Comparison of ENCODE assay signal across 13 mouse cellular contexts in the genomic region with DNA sequence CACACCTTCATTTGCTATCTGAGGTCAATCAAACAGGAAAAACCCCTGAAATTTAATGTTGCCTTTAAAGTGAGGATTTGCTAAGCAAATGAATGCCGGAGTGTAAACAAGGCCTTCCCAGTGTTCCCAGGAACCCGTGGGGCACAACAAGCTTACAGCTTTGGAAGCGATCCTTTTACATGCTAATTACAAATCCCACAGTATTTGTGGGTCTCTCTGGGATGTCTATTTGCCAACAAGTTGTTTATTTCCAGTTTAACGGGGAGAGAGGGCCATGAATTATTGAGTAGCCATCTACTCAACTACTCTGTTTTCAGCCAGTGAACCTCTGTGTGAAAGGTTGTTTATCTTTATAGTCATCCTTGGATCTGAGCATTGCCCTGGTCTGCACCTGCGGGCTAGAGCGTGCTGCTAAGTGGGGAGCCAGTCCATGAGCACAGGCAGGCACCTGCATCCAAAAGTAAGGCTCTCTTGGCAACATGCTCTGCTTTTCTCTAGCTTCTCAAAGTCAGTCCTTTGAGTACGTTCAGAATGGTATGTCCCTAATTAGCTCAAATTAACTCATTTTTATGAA. TPM values are rescaled to one million over a fixed set of nuclear protein-coding genes. Genes with fewer than 3 reads are reported as not detected.
DNase-seq lines count a peak whose midpoint lies in the region; ATAC-seq and TF ChIP-seq lines count a peak whose summit lies in the region.
"Had no signal": no experiment of that assay in that cellular context is flagged by ENCODE, and none has a peak within 500 bp of the region (broad histone marks: within the 10 kb centered on the region; RNA-seq: fewer than 3 reads in every experiment).

No protein-coding gene starts in this region.

- 5% methylated on average over 7 of the region's 7 CpGs for WGBS in forebrain, embryonic 16.5 days
- WGBS in neural tube, embryonic 14.5 days, result 17% methylated on average over 7 of the region's 7 CpGs

- ATAC-seq in forebrain, embryonic 16.5 days, result peak; percentile 61
- peak; percentile 73 for ATAC-seq in neural tube, embryonic 14.5 days (ENCODE audit: low read depth)
- no peak for ATAC-seq in megakaryocyte progenitor cell, adult 5-6 weeks (replicated peaks; ENCODE audit: poor library complexity)

- DNase-seq in layer of hippocampus, adult 2 months (ENCODE audit: low spot score in 2 of 2), result no peak
- DNase-seq in layer of hippocampus, postnatal 25 days (ENCODE audit: extremely low spot score in 1 of 2, low spot score in 1 of 2), result no peak
- peak; percentile 18 for DNase-seq in ES-CJ7 (ENCODE audit: low read depth, low spot score)
- DNase-seq in adipocyte (ENCODE audit: low spot score), result no peak
- no peak for DNase-seq in MN1 (ENCODE audit: low spot score)
- DNase-seq: cerebellum, adult 8-10 months; heart, adult 11 months; kidney, adult 18-20 months had no signal

- H3K9ac ChIP-seq in forebrain, embryonic 16.5 days (replicated peaks; ENCODE audit: low read depth, low read length), result no peak overlapping the region
- no peak overlapping the region for H3K9ac ChIP-seq in neural tube, embryonic 14.5 days (replicated peaks; ENCODE audit: low read depth, low read length)
- H3K9ac ChIP-seq: embryonic facial prominence, embryonic 12.5 days had no signal

- no peak overlapping the region for H3K4me3 ChIP-seq in layer of hippocampus, adult 2 months
- no peak overlapping the region for H3K4me3 ChIP-seq in forebrain, embryonic 16.5 days (replicated peaks; ENCODE audit: low read length)
- H3K4me3 ChIP-seq in neural tube, embryonic 14.5 days (ENCODE audit: low read depth, low read length), result no peak overlapping the region
- H3K4me3 ChIP-seq: embryonic facial prominence, embryonic 12.5 days had no signal

- H3K9me3 ChIP-seq in forebrain, embryonic 16.5 days (ENCODE audit: control insufficient read depth, low read length), result no peaks in the 10 kb centered on the region
- no peaks in the 10 kb centered on the region for H3K9me3 ChIP-seq in neural tube, embryonic 14.5 days (ENCODE audit: control insufficient read depth, low read length)
- H3K9me3 ChIP-seq: embryonic facial prominence, embryonic 12.5 days had no signal

- H3K4me1 ChIP-seq in forebrain, embryonic 16.5 days (replicated peaks; ENCODE audit: control insufficient read depth, insufficient read depth, low read length), result peaks cover 8% of the 10 kb centered on the region; the same call in 1 of the 2 replicates
- peaks cover 9% of the 10 kb centered on the region; the same call in 1 of the 2 replicates for H3K4me1 ChIP-seq in neural tube, embryonic 14.5 days (ENCODE audit: control insufficient read depth, insufficient read depth, low read length)

- no peaks in the 10 kb centered on the region for H3K36me3 ChIP-seq in forebrain, embryonic 16.5 days (ENCODE audit: control insufficient read depth, insufficient read depth)
- no peaks in the 10 kb centered on the region for H3K36me3 ChIP-seq in neural tube, embryonic 14.5 days (ENCODE audit: control insufficient read depth, insufficient read depth, low read length)
- H3K36me3 ChIP-seq: embryonic facial prominence, embryonic 12.5 days had no signal

- H3K4me2 ChIP-seq in forebrain, embryonic 16.5 days (ENCODE audit: low read length), result no peak overlapping the region
- H3K4me2 ChIP-seq in neural tube, embryonic 14.5 days (ENCODE audit: low read depth, low read length), result no peak overlapping the region
- H3K4me2 ChIP-seq: embryonic facial prominence, embryonic 12.5 days had no signal

- no peak for TF ChIP-seq CTCF in layer of hippocampus, adult 2 months (conservative IDR thresholded peaks at IDR 0.05)

- no peaks in the 10 kb centered on the region for H3K27me3 ChIP-seq in forebrain, embryonic 16.5 days (replicated peaks; ENCODE audit: control insufficient read depth, insufficient read depth, low read length)
- no peaks in the 10 kb centered on the region for H3K27me3 ChIP-seq in neural tube, embryonic 14.5 days (ENCODE audit: control insufficient read depth, insufficient read depth, low read length)
- H3K27me3 ChIP-seq: CH12.LX; embryonic facial prominence, embryonic 12.5 days had no signal

- H3K27ac ChIP-seq in layer of hippocampus, adult 2 months, result peak overlapping the region; percentile 66
- no peak overlapping the region for H3K27ac ChIP-seq in forebrain, embryonic 16.5 days (ENCODE audit: low read length)
- H3K27ac ChIP-seq in neural tube, embryonic 14.5 days (ENCODE audit: low read depth, low read length), result 0 out of 2 replicates have a peak overlapping the region, but pooled peaks have one; percentile 52
- H3K27ac ChIP-seq: embryonic facial prominence, embryonic 12.5 days had no signal

RNA-seq across cellular contexts. Expression of a gene that starts 29.8 kb away (rescaled TPM):
- total RNA-seq in layer of hippocampus, adult 2 months (2021), result 10 to 100 TPM; 66.8 TPM
- total RNA-seq in layer of hippocampus, postnatal 25 days (2021), result 10 to 100 TPM; 65.0 to 67.5 TPM
- 9.6 and 11.5 TPM in 2 replicates for polyA plus RNA-seq in forebrain, embryonic 16.5 days (2015; fragmentation: Nextera tagmentation; extraction: Ambion mirVana)
- polyA plus RNA-seq in neural tube, embryonic 14.5 days (2014; fragmentation: Nextera tagmentation; extraction: Ambion mirVana), result 18.7 and 33.6 TPM in 2 replicates
- total RNA-seq in megakaryocyte progenitor cell, adult 5-6 weeks (2015), result 6.1 and 7.5 TPM in 2 replicates
- total RNA-seq in megakaryocyte progenitor cell, adult 5-6 weeks (2017), result 4.5 and 5.6 TPM in 2 replicates

Comparison
In these comparisons a context has a peak if more than half of its experiments do, and no peak if none do; other contexts are left out.
1. RNA of a gene that starts 29.8 kb away (total RNA-seq): 65.0 to 67.5 TPM in layer of hippocampus, postnatal 25 days and 66.8 TPM in layer of hippocampus, adult 2 months; 4.5 to 7.5 TPM in megakaryocyte progenitor cell, adult 5-6 weeks; every median in the first group is over 4 times any median in the second.